Mouse (Mus musculus): ENCODE measurements around the gene Txnip. TPM values are rescaled to one million over a fixed set of nuclear protein-coding genes. Genes with fewer than 3 reads are reported as not detected.

Gene Txnip
- polyA plus RNA-seq, 1 experiment, result 423 TPM

- H3K4me1 ChIP-seq (ENCODE audit: control insufficient read depth, insufficient read depth, insufficient read length), result peaks cover 19% of the 10 kb centered on the region
- H3K36me3 ChIP-seq (ENCODE audit: control insufficient read depth, insufficient read depth, low read length), result no peaks in the 10 kb centered on the region
- no peak for DNase-seq (ENCODE audit: low read depth in 1 of 2, low spot score in 2 of 2)
- 3% methylated on average over 11 of the region's 12 CpGs for WGBS
- H3K4me3 ChIP-seq (ENCODE audit: extremely low read depth, insufficient read depth, insufficient read length), result peak overlapping the region; percentile 47; the same call in 1 of the 2 replicates
- peaks cover 28% of the 10 kb centered on the region for H3K27me3 ChIP-seq (ENCODE audit: control insufficient read depth, insufficient read depth, low read length)
- no peak overlapping the region for H3K27ac ChIP-seq (ENCODE audit: insufficient read depth, low read length)
- TF ChIP-seq POLR2A (IDR thresholded peaks at IDR 0.05; ENCODE audit: low read depth, low read length) (no peak), CTCF (IDR thresholded peaks at IDR 0.05; ENCODE audit: extremely low read depth, insufficient read depth, insufficient read length, insufficient replicate concordance) (no peak)
These were observed 39.1 kb downstream of the Txnip start for GRCm38 (mm10) chr3:96596855-96597254.

GRCm38 (mm10) chr3:96597435-96597891, 39.7 kb downstream of the Txnip start:
- TF ChIP-seq POLR2A (IDR thresholded peaks at IDR 0.05; ENCODE audit: low read depth, low read length) (no peak), CTCF (IDR thresholded peaks at IDR 0.05; ENCODE audit: extremely low read depth, insufficient read depth, insufficient read length, insufficient replicate concordance) (no peak)
- H3K27ac ChIP-seq (ENCODE audit: insufficient read depth, low read length), result no peak overlapping the region
- H3K27me3 ChIP-seq (ENCODE audit: control insufficient read depth, insufficient read depth, low read length), result peaks cover 28% of the 10 kb centered on the region
- peak overlapping the region; percentile 47; the same call in 1 of the 2 replicates for H3K4me3 ChIP-seq (ENCODE audit: extremely low read depth, insufficient read depth, insufficient read length)
- H3K36me3 ChIP-seq (ENCODE audit: control insufficient read depth, insufficient read depth, low read length), result no peaks in the 10 kb centered on the region
- DNase-seq (ENCODE audit: low read depth in 1 of 2, low spot score in 2 of 2), result no peak
- 2% methylated on average over 40 of the region's 40 CpGs for WGBS
- peaks cover 19% of the 10 kb centered on the region for H3K4me1 ChIP-seq (ENCODE audit: control insufficient read depth, insufficient read depth, insufficient read length)

- peak overlapping the region; percentile 47 for H3K4me3 ChIP-seq (ENCODE audit: extremely low read depth, insufficient read depth, insufficient read length)
- peaks cover 28% of the 10 kb centered on the region for H3K27me3 ChIP-seq (ENCODE audit: control insufficient read depth, insufficient read depth, low read length)
- H3K27ac ChIP-seq (ENCODE audit: insufficient read depth, low read length), result no peak overlapping the region
- H3K4me1 ChIP-seq (ENCODE audit: control insufficient read depth, insufficient read depth, insufficient read length), result peaks cover 19% of the 10 kb centered on the region
- no peak for DNase-seq (ENCODE audit: low read depth in 1 of 2, low spot score in 2 of 2)
- TF ChIP-seq CTCF (IDR thresholded peaks at IDR 0.05; ENCODE audit: extremely low read depth, insufficient read depth, insufficient read length, insufficient replicate concordance) (no peak), POLR2A (IDR thresholded peaks at IDR 0.05; ENCODE audit: low read depth, low read length) (no peak)
- WGBS, result 9% methylated on average over 53 of the region's 54 CpGs
- no peaks in the 10 kb centered on the region for H3K36me3 ChIP-seq (ENCODE audit: control insufficient read depth, insufficient read depth, low read length)
These were observed 40.7 kb downstream of the Txnip start for GRCm38 (mm10) chr3:96598156-96599068.

- Histone ChIP-seq H3K27ac (ENCODE audit: insufficient read depth, low read length) (no peak overlapping the region), H3K4me3 (ENCODE audit: extremely low read depth, insufficient read depth, insufficient read length) (no peak overlapping the region), H3K4me1 (ENCODE audit: control insufficient read depth, insufficient read depth, insufficient read length) (peaks cover 19% of the 10 kb centered on the region), H3K36me3 (ENCODE audit: control insufficient read depth, insufficient read depth, low read length) (no peaks in the 10 kb centered on the region), H3K27me3 (ENCODE audit: control insufficient read depth, insufficient read depth, low read length) (peaks cover 28% of the 10 kb centered on the region)
- 78% methylated on average over 8 of the region's 8 CpGs for WGBS
- no peak for TF ChIP-seq POLR2A (IDR thresholded peaks at IDR 0.05; ENCODE audit: low read depth, low read length)
- TF ChIP-seq CTCF (IDR thresholded peaks at IDR 0.05; ENCODE audit: extremely low read depth, insufficient read depth, insufficient read length, insufficient replicate concordance), result no peak
- no peak for DNase-seq (ENCODE audit: low read depth in 1 of 2, low spot score in 2 of 2)
These were observed 41.3 kb downstream of the Txnip start for GRCm38 (mm10) chr3:96599069-96599393.

GRCm38 (mm10) chr3:96599411-96599810, 41.7 kb downstream of the Txnip start:
- H3K36me3 ChIP-seq (ENCODE audit: control insufficient read depth, insufficient read depth, low read length), result no peaks in the 10 kb centered on the region
- no peak for TF ChIP-seq CTCF (IDR thresholded peaks at IDR 0.05; ENCODE audit: extremely low read depth, insufficient read depth, insufficient read length, insufficient replicate concordance)
- TF ChIP-seq POLR2A (IDR thresholded peaks at IDR 0.05; ENCODE audit: low read depth, low read length), result no peak
- DNase-seq (ENCODE audit: low read depth in 1 of 2, low spot score in 2 of 2), result no peak
- H3K27me3 ChIP-seq (ENCODE audit: control insufficient read depth, insufficient read depth, low read length), result peaks cover 28% of the 10 kb centered on the region
- no peak overlapping the region for H3K27ac ChIP-seq (ENCODE audit: insufficient read depth, low read length)
- peaks cover 19% of the 10 kb centered on the region for H3K4me1 ChIP-seq (ENCODE audit: control insufficient read depth, insufficient read depth, insufficient read length)
- WGBS, result 88% methylated on average over 3 of the region's 3 CpGs
- H3K4me3 ChIP-seq (ENCODE audit: extremely low read depth, insufficient read depth, insufficient read length), result no peak overlapping the region

GRCm38 (mm10) chr3:96600639-96601250, 43.0 kb downstream of the Txnip start, which contains the start of gene Lix1l:
TSS of gene Lix1l (plus strand) at chr3:96601149.
- Histone ChIP-seq H3K36me3 (ENCODE audit: control insufficient read depth, insufficient read depth, low read length) (no peaks in the 10 kb centered on the region), H3K27ac (ENCODE audit: insufficient read depth, low read length) (peak within 1 kb of the TSS; percentile 20; the same call in 1 of the 2 replicates), H3K4me3 (ENCODE audit: extremely low read depth, insufficient read depth, insufficient read length) (peak within 1 kb of the TSS; percentile 61), H3K4me1 (ENCODE audit: control insufficient read depth, insufficient read depth, insufficient read length) (peaks cover 19% of the 10 kb centered on the region), H3K27me3 (ENCODE audit: control insufficient read depth, insufficient read depth, low read length) (peaks cover 28% of the 10 kb centered on the region)
- peak; percentile 64 to 83 for DNase-seq (ENCODE audit: low read depth in 1 of 2, low spot score in 2 of 2)
- WGBS, result 2% methylated on average over 27 of the region's 27 CpGs
- TF ChIP-seq CTCF (IDR thresholded peaks at IDR 0.05; ENCODE audit: extremely low read depth, insufficient read depth, insufficient read length, insufficient replicate concordance), result no peak
- no peak for TF ChIP-seq POLR2A (IDR thresholded peaks at IDR 0.05; ENCODE audit: low read depth, low read length)

Measured in spleen, adult 2 months (tissue).